Mouse (Mus musculus) MEL (cell line): ENCODE data around the gene Atg4a. TPM values are rescaled to one million over a fixed set of nuclear protein-coding genes. Genes with fewer than 3 reads are reported as not detected.

Source experiments
- DNase-seq: peaks from one replicate; pipeline ENCODE4 v3.0.0; 2011; ENCODE audit warnings: low read depth, low spot score
- H3K27ac ChIP-seq: 2 replicates; pipeline ENCODE4 v1.5.1; 2012; ENCODE audit warnings: low read depth, mild to moderate bottlenecking, control low read depth, low read length, moderate library complexity; ENCODE audit not compliant: control insufficient read depth
- H3K27me3 ChIP-seq, 2 experiments: fragments of 150-350 bp in 1 of 2; sonication (generic) in 1 of 2; 2 replicates each; pipeline ENCODE4 v1.6.1; 2012; ENCODE audit warnings: low read length in 2 of 2, mild to moderate bottlenecking in 2 of 2, improper control_type of control experiment in 1 of 2, moderate library complexity in 1 of 2; ENCODE audit not compliant: insufficient read depth in 2 of 2, control insufficient read depth in 1 of 2
- H3K36me3 ChIP-seq, 2 experiments: 2 replicates each; pipeline ENCODE4 v1.6.1; 2012 to 2014; ENCODE audit warnings: low read length in 2 of 2, improper control_type of control experiment in 1 of 2, inconsistent platforms in 1 of 2, mild to moderate bottlenecking in 1 of 2; ENCODE audit not compliant: insufficient read depth in 2 of 2, control insufficient read depth in 1 of 2
- H3K4me1 ChIP-seq, 2 experiments: fragments of 150-350 bp in 1 of 2; sonication (generic) in 1 of 2; 2 replicates each; pipeline ENCODE4 v1.6.1; 2012; ENCODE audit warnings: low read length in 2 of 2, improper control_type of control experiment in 1 of 2, mild to moderate bottlenecking in 1 of 2; ENCODE audit not compliant: insufficient read depth in 2 of 2, control insufficient read depth in 1 of 2
- H3K4me3 ChIP-seq, 2 experiments: fragments of 150-350 bp in 1 of 2; sonication (generic) in 1 of 2; 2 replicates each; pipeline ENCODE4 v1.5.1; 2012; ENCODE audit warnings: low read depth in 2 of 2, low read length in 2 of 2, mild to moderate bottlenecking in 2 of 2, moderate library complexity in 2 of 2, control low read depth in 1 of 2, improper control_type of control experiment in 1 of 2; ENCODE audit not compliant: control insufficient read depth in 1 of 2, insufficient read depth in 1 of 2
- H3K79me2 ChIP-seq: 2 replicates; pipeline ENCODE4 v1.6.1; 2012; ENCODE audit warnings: mild to moderate bottlenecking, low read length, moderate library complexity; ENCODE audit not compliant: control insufficient read depth, poor library complexity, insufficient read depth
- H3K9ac ChIP-seq: 2 replicates; pipeline ENCODE4 v1.6.1; 2012; ENCODE audit warnings: low read depth, mild to moderate bottlenecking, control low read depth, low read length, moderate library complexity; ENCODE audit not compliant: control insufficient read depth, poor library complexity, severe bottlenecking
- H3K9me3 ChIP-seq: fragments of 150-350 bp; sonication (generic); replicated peaks from 2 replicates; pipeline ENCODE4 v1.6.1; 2012; ENCODE audit warnings: mild to moderate bottlenecking, low read length, improper control_type of control experiment, moderate library complexity; ENCODE audit not compliant: insufficient read depth
- BHLHE40 ChIP-seq: IDR thresholded peaks from 2 replicates; pipeline ENCODE4 v1.6.1; 2012; ENCODE audit warnings: low read depth, mild to moderate bottlenecking, inconsistent platforms, low read length, improper control_type of control experiment, borderline replicate concordance
- CHD2 ChIP-seq: IDR thresholded peaks from 2 replicates; pipeline ENCODE4 v1.6.1; 2011; ENCODE audit warnings: low read length, improper control_type of control experiment
- CTCF ChIP-seq, 3 experiments: IDR thresholded peaks in 2 of 3; conservative IDR thresholded peaks in 1 of 3; 2 replicates each; pipeline ENCODE4 v1.5.1; 2011 to 2012; ENCODE audit warnings: low read length in 3 of 3, low read depth in 2 of 3, mild to moderate bottlenecking in 2 of 3, improper control_type of control experiment in 1 of 3, inconsistent platforms in 1 of 3, mixed read lengths in 1 of 3, moderate library complexity in 1 of 3; ENCODE audit not compliant: control insufficient read depth in 1 of 3, insufficient read depth in 1 of 3, poor library complexity in 1 of 3, severe bottlenecking in 1 of 3
- E2F4 ChIP-seq: IDR thresholded peaks from 2 replicates; pipeline ENCODE4 v1.6.1; 2011; ENCODE audit warnings: low read depth, low read length, improper control_type of control experiment, borderline replicate concordance
- ELF1 ChIP-seq: IDR thresholded peaks from 2 replicates; pipeline ENCODE4 v1.6.1; 2014; ENCODE audit warnings: low read depth, mild to moderate bottlenecking, inconsistent platforms, low read length, improper control_type of control experiment, moderate library complexity
- EP300 ChIP-seq, 2 experiments: IDR thresholded peaks; 2 replicates each; pipeline ENCODE4 v1.6.1; 2011; ENCODE audit warnings: improper control_type of control experiment in 2 of 2, low read length in 2 of 2, low read depth in 1 of 2, mild to moderate bottlenecking in 1 of 2
- ETS1 ChIP-seq: IDR thresholded peaks from 2 replicates; pipeline ENCODE4 v1.6.1; 2012; ENCODE audit warnings: low read depth, mild to moderate bottlenecking, inconsistent platforms, low read length, improper control_type of control experiment, moderate library complexity
- JUND ChIP-seq: IDR thresholded peaks from 2 replicates; pipeline ENCODE4 v1.6.1; 2011; ENCODE audit warnings: low read depth, mild to moderate bottlenecking, improper control_type of control experiment, low read length
- MAZ ChIP-seq: IDR thresholded peaks from 2 replicates; pipeline ENCODE4 v1.6.1; 2012; ENCODE audit warnings: low read depth, mild to moderate bottlenecking, inconsistent platforms, low read length, improper control_type of control experiment
- MEF2A ChIP-seq: IDR thresholded peaks from 2 replicates; pipeline ENCODE4 v1.6.1; 2014; ENCODE audit warnings: low read depth, mild to moderate bottlenecking, inconsistent platforms, low read length, improper control_type of control experiment; ENCODE audit not compliant: poor library complexity, insufficient replicate concordance, severe bottlenecking; ENCODE audit errors: extremely low read depth
- MXI1 ChIP-seq: IDR thresholded peaks from 2 replicates; pipeline ENCODE4 v1.6.1; 2011; ENCODE audit warnings: mild to moderate bottlenecking, low read depth, low read length, improper control_type of control experiment
- MYC ChIP-seq: IDR thresholded peaks from 2 replicates; pipeline ENCODE4 v1.6.1; 2011; ENCODE audit warnings: low read depth, mild to moderate bottlenecking, low read length, improper control_type of control experiment, moderate library complexity
- NELFE ChIP-seq: IDR thresholded peaks from 2 replicates; pipeline ENCODE4 v1.6.1; 2011; ENCODE audit warnings: low read depth, low read length, improper control_type of control experiment
- NRF1 ChIP-seq: IDR thresholded peaks from 2 replicates; pipeline ENCODE4 v1.6.1; 2014; ENCODE audit warnings: low read depth, mild to moderate bottlenecking, inconsistent platforms, low read length, improper control_type of control experiment, moderate library complexity; ENCODE audit not compliant: poor library complexity, insufficient read depth, severe bottlenecking
- POLR2AphosphoS2 ChIP-seq: IDR thresholded peaks from 2 replicates; pipeline ENCODE4 v1.6.1; 2011; ENCODE audit warnings: low read length, improper control_type of control experiment
- POLR2AphosphoS5 ChIP-seq: IDR thresholded peaks from 2 replicates; pipeline ENCODE4 v1.6.1; 2012; ENCODE audit warnings: low read depth, borderline replicate concordance, mild to moderate bottlenecking, inconsistent platforms, low read length, moderate library complexity, mixed read lengths
- RAD21 ChIP-seq: IDR thresholded peaks from 2 replicates; pipeline ENCODE4 v1.6.1; 2011; ENCODE audit warnings: mild to moderate bottlenecking, low read depth, low read length, improper control_type of control experiment
- SIN3A ChIP-seq: IDR thresholded peaks from 2 replicates; pipeline ENCODE4 v1.6.1; 2012; ENCODE audit warnings: low read length, improper control_type of control experiment, inconsistent platforms
- SMC3 ChIP-seq: IDR thresholded peaks from 2 replicates; pipeline ENCODE4 v1.6.1; 2011; ENCODE audit warnings: low read depth, low read length, improper control_type of control experiment
- TAL1 ChIP-seq: IDR thresholded peaks from 2 replicates; pipeline ENCODE4 v1.6.1; 2012; ENCODE audit warnings: mild to moderate bottlenecking, inconsistent platforms, low read length, moderate library complexity, mixed read lengths
- TCF12 ChIP-seq: IDR thresholded peaks from 2 replicates; pipeline ENCODE4 v1.6.1; 2014; ENCODE audit warnings: low read depth, mild to moderate bottlenecking, inconsistent platforms, low read length, improper control_type of control experiment, moderate library complexity
- UBTF ChIP-seq: IDR thresholded peaks from 2 replicates; pipeline ENCODE4 v1.6.1; 2012; ENCODE audit warnings: low read depth, mild to moderate bottlenecking, inconsistent platforms, low read length, improper control_type of control experiment, moderate library complexity, borderline replicate concordance; ENCODE audit not compliant: insufficient read depth
- USF1 ChIP-seq: IDR thresholded peaks from 2 replicates; pipeline ENCODE4 v1.6.1; 2014; ENCODE audit warnings: low read depth, mild to moderate bottlenecking, inconsistent platforms, low read length, improper control_type of control experiment, moderate library complexity
- USF2 ChIP-seq, 2 experiments: IDR thresholded peaks; 2 replicates each; pipeline ENCODE4 v1.6.1; 2011 to 2012; ENCODE audit warnings: improper control_type of control experiment in 2 of 2, low read length in 2 of 2, borderline replicate concordance in 1 of 2, inconsistent platforms in 1 of 2, low read depth in 1 of 2, mild to moderate bottlenecking in 1 of 2; ENCODE audit not compliant: insufficient read depth in 1 of 2
- ZKSCAN1 ChIP-seq: IDR thresholded peaks from 2 replicates; pipeline ENCODE4 v1.6.1; 2012; ENCODE audit warnings: low read depth, mild to moderate bottlenecking, inconsistent platforms, low read length, improper control_type of control experiment, moderate library complexity
- ZMIZ1 ChIP-seq: IDR thresholded peaks from 2 replicates; pipeline ENCODE4 v1.6.1; 2012; ENCODE audit warnings: low read depth, mild to moderate bottlenecking, inconsistent platforms, low read length, improper control_type of control experiment, moderate library complexity
- ZNF384 ChIP-seq: IDR thresholded peaks from 2 replicates; pipeline ENCODE4 v1.6.1; 2012; ENCODE audit warnings: low read depth, mild to moderate bottlenecking, inconsistent platforms, low read length, improper control_type of control experiment
- polyA plus RNA-seq, 2 experiments: library from polyadenylated mRNA; stranded (reverse) in 1 of 2; unstranded in 1 of 2; fragments of >175 nt in 1 of 2; fragments of >200 nt in 1 of 2; gene quantifications; 2 replicates each; pipeline versions ENCODE4 v1.2.1 to v1.2.4; 2012; ENCODE audit warnings: low replicate concordance in 2 of 2, low read depth in 1 of 2; ENCODE audit not compliant: insufficient read length in 2 of 2, insufficient read depth in 1 of 2, missing spikeins in 1 of 2
- total RNA-seq: library from RNA; depleted of rRNA; stranded (reverse); fragments of 300-350 nt; gene quantifications from 2 replicates; pipeline ENCODE4 v1.2.3, GENCODE M21; 2012

The Atg4a gene
- total and polyA plus RNA-seq, 3 experiments, result 16.3 to 20.7 TPM; not detected in 1

DNA sequence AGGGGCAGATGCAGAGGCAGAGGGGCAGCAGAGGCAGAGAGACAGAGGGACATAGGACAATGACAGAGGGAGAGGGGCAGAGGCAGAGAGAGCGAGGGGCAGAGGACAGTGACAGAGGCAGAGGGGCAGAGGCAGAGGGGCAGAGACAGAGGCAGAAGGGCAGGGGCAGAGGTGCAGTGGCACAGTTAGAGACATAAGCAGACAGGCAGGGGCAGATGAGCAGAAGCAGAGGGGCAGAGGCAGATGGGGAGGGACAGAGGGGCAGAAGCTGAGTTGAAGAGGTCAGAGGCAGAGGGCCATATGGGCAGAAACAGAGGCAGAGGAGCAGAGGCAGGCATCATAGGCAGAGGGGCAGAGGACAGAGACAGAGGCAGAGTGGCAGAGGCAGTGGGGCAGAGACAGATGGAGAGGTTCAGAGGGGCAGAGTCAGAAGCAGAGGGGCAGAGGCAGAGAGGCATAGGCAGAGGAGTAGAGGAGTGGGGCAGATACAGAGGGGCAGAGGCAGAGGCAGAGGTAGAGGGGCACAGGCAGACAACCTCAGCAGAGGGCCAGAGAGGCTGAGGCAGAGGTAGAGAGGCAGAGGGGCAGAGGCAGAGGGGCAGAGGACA is 40.3 kb downstream of the Atg4a start:
- no peak overlapping the region for H3K27ac ChIP-seq

DNA sequence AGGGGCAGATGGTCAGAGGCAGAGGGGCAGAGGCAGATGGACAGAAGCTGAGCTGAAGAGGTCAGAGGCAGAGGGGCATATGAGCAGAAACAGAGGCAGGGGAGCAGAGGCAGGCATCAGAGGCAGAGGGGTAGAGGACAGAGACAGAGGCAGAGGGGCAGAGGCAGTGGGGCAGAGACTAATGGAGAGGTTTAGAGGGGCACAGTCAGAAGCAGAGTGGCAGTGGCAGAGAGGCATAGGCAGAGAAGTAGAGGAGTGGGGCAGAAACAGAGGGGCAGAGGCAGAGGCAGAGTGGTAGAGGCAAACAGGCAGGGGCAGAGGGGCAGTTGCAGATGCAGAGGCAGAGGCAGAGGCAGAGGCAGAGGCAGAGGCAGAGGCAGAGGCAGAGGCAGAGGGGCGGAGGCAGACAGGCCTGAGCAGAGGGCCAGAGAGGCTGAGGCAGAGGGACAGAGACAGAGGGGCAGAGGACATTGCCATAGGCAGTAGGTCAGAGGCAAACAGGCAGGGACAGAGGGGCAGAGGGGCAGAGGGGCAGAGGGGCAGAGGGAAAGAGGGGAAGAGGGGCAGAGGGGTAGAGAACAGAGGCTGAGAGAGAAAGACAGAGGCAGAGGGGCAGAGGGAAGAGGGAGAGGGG is 41.3 kb downstream of the Atg4a start:
- no peak overlapping the region for H3K4me3 ChIP-seq
- H3K9me3 ChIP-seq, result no peaks in the 10 kb centered on the region
- DNase-seq, result no peak
- no peaks in the 10 kb centered on the region for H3K36me3 ChIP-seq
- no peak overlapping the region for H3K27ac ChIP-seq
- no peaks in the 10 kb centered on the region for H3K79me2 ChIP-seq
- TF ChIP-seq ELF1, result no peak
- no peak for TF ChIP-seq CTCF (IDR thresholded peaks at IDR 0.05 in 2 of 3, conservative IDR thresholded peaks at IDR 0.05 in 1 of 3; ENCODE audit: control insufficient read depth in 1 of 3, insufficient read depth in 1 of 3, low read depth in 2 of 3, low read length in 3 of 3, poor library complexity in 1 of 3, severe bottlenecking in 1 of 3)
- no peak for TF ChIP-seq SIN3A
- no peak for TF ChIP-seq MXI1
- no peak for TF ChIP-seq NELFE
- no peak for TF ChIP-seq SMC3
- no peak for TF ChIP-seq JUND
- no peak for TF ChIP-seq MEF2A
- TF ChIP-seq BHLHE40, result no peak
- TF ChIP-seq TCF12, result no peak
- no peak for TF ChIP-seq NRF1
- no peak for TF ChIP-seq ZKSCAN1
- TF ChIP-seq EP300 (IDR thresholded peaks at IDR 0.05; ENCODE audit: low read depth in 1 of 2, low read length in 2 of 2), result no peak
- no peak for TF ChIP-seq USF1
- H3K27me3 ChIP-seq, result no peaks in the 10 kb centered on the region
- H3K9ac ChIP-seq, result no peak overlapping the region
- no peaks in the 10 kb centered on the region for H3K4me1 ChIP-seq

More for the DNA sequence above, 40.3 kb downstream of the Atg4a start:
- no peaks in the 10 kb centered on the region for H3K79me2 ChIP-seq
- TF ChIP-seq ZMIZ1 (no peak), CTCF (IDR thresholded peaks at IDR 0.05 in 2 of 3, conservative IDR thresholded peaks at IDR 0.05 in 1 of 3; ENCODE audit: control insufficient read depth in 1 of 3, insufficient read depth in 1 of 3, low read depth in 2 of 3, low read length in 3 of 3, poor library complexity in 1 of 3, severe bottlenecking in 1 of 3) (no peak), MAZ (no peak), ELF1 (no peak), JUND (no peak), ETS1 (no peak), POLR2AphosphoS5 (no peak), EP300 (IDR thresholded peaks at IDR 0.05; ENCODE audit: low read depth in 1 of 2, low read length in 2 of 2) (no peak), NELFE (no peak), CHD2 (no peak), POLR2AphosphoS2 (no peak), ZNF384 (no peak), USF2 (IDR thresholded peaks at IDR 0.05; ENCODE audit: borderline replicate concordance in 1 of 2, insufficient read depth in 1 of 2, low read depth in 1 of 2, low read length in 2 of 2) (no peak), RAD21 (no peak), TAL1 (no peak), MYC (no peak), E2F4 (no peak), UBTF (no peak)
- TF ChIP-seq, all 39 proteins: peak for 0
- Histone ChIP-seq H3K4me3 (no peak overlapping the region), H3K9ac (no peak overlapping the region), H3K27me3 (no peaks in the 10 kb centered on the region), H3K9me3 (no peaks in the 10 kb centered on the region), H3K36me3 (no peaks in the 10 kb centered on the region), H3K4me1 (no peaks in the 10 kb centered on the region)
- DNase-seq, result no peak
